Mouse (Mus musculus): Measurements from ENCODE around the gene Tbccd1. TPM values are rescaled to one million over a fixed set of nuclear protein-coding genes. Genes with fewer than 3 reads are reported as not detected.
A peak's percentile ranks its signal among the peaks of the same experiment; 100 is the strongest.

Tbccd1 gene
- total RNA-seq, 2 experiments from 2014 or later = 8.5 to 8.6 TPM

GRCm38 (mm10) chr16:22872397-22872796 lies 14.9 kb upstream of the Tbccd1 start:
- no peak for DNase-seq

GRCm38 (mm10) chr16:22856773-22857172 lies 696 bp downstream of the Tbccd1 start:
- no peak for DNase-seq

- DNase-seq = no peak
These were observed 4.8 kb downstream of the Tbccd1 start for GRCm38 (mm10) chr16:22852709-22853108.

- DNase-seq = no peak
These were observed 9.1 kb downstream of the Tbccd1 start for GRCm38 (mm10) chr16:22848331-22848730.

- DNase-seq = no peak
These were observed 9.8 kb downstream of the Tbccd1 start for GRCm38 (mm10) chr16:22847686-22848085.

GRCm38 (mm10) chr16:22845481-22845880 lies 12.0 kb downstream of the Tbccd1 start:
- DNase-seq = no peak

- DNase-seq = no peak
These were observed 12.6 kb downstream of the Tbccd1 start for GRCm38 (mm10) chr16:22844834-22845233.

GRCm38 (mm10) chr16:22844061-22844801 lies 13.2 kb downstream of the Tbccd1 start:
- DNase-seq = peak; percentile 79

- no peak for DNase-seq
These were observed 14.6 kb downstream of the Tbccd1 start for GRCm38 (mm10) chr16:22842871-22843270.

GRCm38 (mm10) chr16:22839146-22839857 lies 18.2 kb downstream of the Tbccd1 start:
- no peak for DNase-seq

GRCm38 (mm10) chr16:22832932-22833525 lies 24.4 kb downstream of the Tbccd1 start:
- DNase-seq = no peak

GRCm38 (mm10) chr16:22820731-22821130 lies 36.7 kb downstream of the Tbccd1 start:
- DNase-seq = no peak

GRCm38 (mm10) chr16:22811477-22811876 lies 46.0 kb downstream of the Tbccd1 start, which contains the start of gene Crygs:
TSS of gene Crygs (minus strand) at chr16:22811577.
- no peak for DNase-seq

GRCm38 (mm10) chr16:22807468-22808070 lies 49.9 kb downstream of the Tbccd1 start:
- DNase-seq = peak; percentile 43

GRCm38 (mm10) chr16:22802786-22803185 lies 54.7 kb downstream of the Tbccd1 start:
- no peak for DNase-seq

- DNase-seq = no peak
These were observed 56.7 kb downstream of the Tbccd1 start for GRCm38 (mm10) chr16:22800849-22801109.

- DNase-seq = no peak
These were observed 57.2 kb downstream of the Tbccd1 start for GRCm38 (mm10) chr16:22800026-22800848.

GRCm38 (mm10) chr16:22798520-22798919 lies 58.9 kb downstream of the Tbccd1 start:
- no peak for DNase-seq

GRCm38 (mm10) chr16:22797521-22797920 lies 59.9 kb downstream of the Tbccd1 start:
- no peak for DNase-seq

GRCm38 (mm10) chr16:22795497-22795896 lies 62.0 kb downstream of the Tbccd1 start:
- no peak for DNase-seq

- DNase-seq = no peak
These were observed 66.2 kb downstream of the Tbccd1 start for GRCm38 (mm10) chr16:22791235-22791634.

- DNase-seq = no peak
These were observed 67.5 kb downstream of the Tbccd1 start for GRCm38 (mm10) chr16:22789908-22790367.

Measured in gastrocnemius, postnatal 10 days (tissue).